Mouse (Mus musculus) myocyte (in vitro differentiated cells): Measurements from ENCODE around the gene Gm9964. TPM values are rescaled to one million over a fixed set of nuclear protein-coding genes. Genes with fewer than 3 reads are reported as not detected.

Experiments
- H3K27me3 ChIP-seq: one replicate; pipeline ENCODE4 v1.6.1; 2011; ENCODE audit not compliant: control insufficient read depth, insufficient read depth, insufficient read length
- H3K36me3 ChIP-seq: one replicate; pipeline ENCODE4 v1.6.1; 2011; ENCODE audit not compliant: control insufficient read depth, insufficient read depth
- H3K4me2 ChIP-seq: one replicate; pipeline ENCODE4 v1.6.1; 2011; ENCODE audit warnings: low read depth, control low read depth
- H3K4me3 ChIP-seq: one replicate; pipeline ENCODE4 v1.5.1; 2011; ENCODE audit warnings: mild to moderate bottlenecking, control low read depth, moderate library complexity
- H3K79me2 ChIP-seq: one replicate; pipeline ENCODE4 v1.6.1; 2011; ENCODE audit not compliant: control insufficient read depth, insufficient read depth
- H3ac ChIP-seq: one replicate; pipeline ENCODE4 v1.6.1; 2011; ENCODE audit not compliant: control insufficient read depth, insufficient read length
- CEBPB ChIP-seq: IDR thresholded peaks from 2 replicates; pipeline ENCODE4 v1.6.1; 2011; ENCODE audit warnings: mild to moderate bottlenecking, moderate library complexity; ENCODE audit not compliant: poor library complexity, insufficient read depth, severe bottlenecking
- E2F4 ChIP-seq: IDR thresholded peaks from one replicate; pipeline ENCODE4 v1.6.1; 2011; ENCODE audit warnings: mild to moderate bottlenecking, control low read depth, moderate library complexity; ENCODE audit not compliant: insufficient read depth
- MAX ChIP-seq: IDR thresholded peaks from one replicate; pipeline ENCODE4 v1.6.1; 2011; ENCODE audit warnings: low read depth, mild to moderate bottlenecking, control low read depth
- MYOD1 ChIP-seq, 3 experiments: IDR thresholded peaks; one replicate each; pipeline ENCODE4 v1.6.1; 2011; ENCODE audit warnings: control low read depth in 2 of 3, low read depth in 2 of 3, mild to moderate bottlenecking in 2 of 3, moderate library complexity in 1 of 3; ENCODE audit not compliant: insufficient read length in 2 of 3, control insufficient read depth in 1 of 3
- MYOG ChIP-seq, 3 experiments: IDR thresholded peaks; one replicate each; pipeline ENCODE4 v1.6.1; 2011; ENCODE audit warnings: control low read depth in 2 of 3, low read depth in 2 of 3, mild to moderate bottlenecking in 2 of 3; ENCODE audit not compliant: insufficient read length in 2 of 3, control insufficient read depth in 1 of 3, insufficient read depth in 1 of 3
- POLR2A ChIP-seq: IDR thresholded peaks from one replicate; pipeline ENCODE4 v1.6.1; 2011; ENCODE audit warnings: low read depth, mild to moderate bottlenecking, control low read depth, moderate library complexity; ENCODE audit not compliant: insufficient read length
- POLR2AphosphoS2 ChIP-seq: IDR thresholded peaks from one replicate; pipeline ENCODE4 v1.6.1; 2011; ENCODE audit warnings: low read depth, control low read depth; ENCODE audit not compliant: insufficient read length
- REST ChIP-seq: IDR thresholded peaks from one replicate; pipeline ENCODE4 v1.6.1; 2011; ENCODE audit warnings: mild to moderate bottlenecking, control low read depth, moderate library complexity; ENCODE audit not compliant: insufficient read depth, insufficient read length
- SRF ChIP-seq: IDR thresholded peaks from one replicate; pipeline ENCODE4 v1.6.1; 2011; ENCODE audit warnings: low read depth; ENCODE audit not compliant: control insufficient read depth, insufficient read length
- TCF12 ChIP-seq: IDR thresholded peaks from one replicate; pipeline ENCODE4 v1.6.1; 2011; ENCODE audit warnings: mild to moderate bottlenecking, control low read depth; ENCODE audit not compliant: poor library complexity, insufficient read depth, severe bottlenecking
- TCF3 ChIP-seq: IDR thresholded peaks from one replicate; pipeline ENCODE4 v1.6.1; 2011; ENCODE audit warnings: low read depth, control low read depth; ENCODE audit not compliant: insufficient read length
- USF1 ChIP-seq: IDR thresholded peaks from one replicate; pipeline ENCODE4 v1.6.1; 2011; ENCODE audit warnings: low read depth, mild to moderate bottlenecking, control low read depth, moderate library complexity
- polyA plus RNA-seq: library from polyadenylated mRNA; unstranded; fragments of >200 nt; fragmentation: generic; extraction: Trizol; gene quantifications from one replicate; pipeline ENCODE4 v1.2.1, GENCODE M21; 2012; ENCODE audit warnings: missing spikeins

The Gm9964 gene
- not detected for polyA plus RNA-seq

DNA sequence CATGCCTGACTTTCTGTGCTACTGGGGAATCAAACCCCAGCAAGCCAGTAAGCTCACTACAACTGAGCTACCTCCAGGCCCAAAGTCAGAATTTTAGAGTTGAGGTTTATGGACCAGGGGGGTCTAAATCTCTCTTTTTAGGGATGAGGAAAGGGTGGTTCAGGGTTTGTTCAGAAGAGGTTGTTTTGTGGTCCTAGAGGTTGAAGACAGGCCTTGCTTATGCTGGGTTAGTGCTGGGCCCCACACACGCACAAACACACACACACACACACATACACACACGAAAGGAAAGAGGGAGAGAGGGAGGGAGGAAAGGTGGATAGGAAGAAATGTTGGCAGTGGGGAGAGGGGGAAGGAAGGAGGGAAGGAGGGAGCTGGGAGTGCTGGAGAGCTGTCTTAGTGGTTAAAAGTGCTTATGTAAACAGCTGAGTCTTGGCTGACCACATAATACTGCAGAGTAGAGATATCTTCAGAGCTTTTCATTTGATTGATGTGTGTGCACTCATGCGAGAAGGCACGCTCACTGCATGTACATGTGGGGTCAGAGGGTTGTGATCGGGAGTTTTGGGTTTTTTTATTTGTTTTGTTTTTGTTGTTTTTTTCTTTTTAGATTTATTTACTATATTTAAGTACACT lies at the start of gene Gm9964:
Gene Gm9964, minus strand, starts transcription at position 51 of the 636 bp plus-strand sequence.
- no peak for TF ChIP-seq MAX
- no peak for TF ChIP-seq E2F4
- no peak for TF ChIP-seq CEBPB
- no peak for TF ChIP-seq TCF12
- TF ChIP-seq USF1, result no peak
- no peak for TF ChIP-seq POLR2A
- TF ChIP-seq POLR2AphosphoS2, result no peak
- TF ChIP-seq MYOD1 (IDR thresholded peaks at IDR 0.05; ENCODE audit: control insufficient read depth in 1 of 3, insufficient read length in 2 of 3, low read depth in 2 of 3), result no peak
- no peak for TF ChIP-seq REST
- TF ChIP-seq MYOG (IDR thresholded peaks at IDR 0.05; ENCODE audit: control insufficient read depth in 1 of 3, insufficient read depth in 1 of 3, insufficient read length in 2 of 3, low read depth in 2 of 3), result no peak
- TF ChIP-seq SRF, result no peak
- TF ChIP-seq TCF3, result no peak
- Histone ChIP-seq H3K27me3 (no peaks in the 10 kb centered on the region), H3K36me3 (no peaks in the 10 kb centered on the region), H3K4me2 (no peak within 1 kb of the TSS), H3ac (no peak within 1 kb of the TSS), H3K4me3 (no peak within 1 kb of the TSS), H3K79me2 (no peaks in the 10 kb centered on the region)

DNA sequence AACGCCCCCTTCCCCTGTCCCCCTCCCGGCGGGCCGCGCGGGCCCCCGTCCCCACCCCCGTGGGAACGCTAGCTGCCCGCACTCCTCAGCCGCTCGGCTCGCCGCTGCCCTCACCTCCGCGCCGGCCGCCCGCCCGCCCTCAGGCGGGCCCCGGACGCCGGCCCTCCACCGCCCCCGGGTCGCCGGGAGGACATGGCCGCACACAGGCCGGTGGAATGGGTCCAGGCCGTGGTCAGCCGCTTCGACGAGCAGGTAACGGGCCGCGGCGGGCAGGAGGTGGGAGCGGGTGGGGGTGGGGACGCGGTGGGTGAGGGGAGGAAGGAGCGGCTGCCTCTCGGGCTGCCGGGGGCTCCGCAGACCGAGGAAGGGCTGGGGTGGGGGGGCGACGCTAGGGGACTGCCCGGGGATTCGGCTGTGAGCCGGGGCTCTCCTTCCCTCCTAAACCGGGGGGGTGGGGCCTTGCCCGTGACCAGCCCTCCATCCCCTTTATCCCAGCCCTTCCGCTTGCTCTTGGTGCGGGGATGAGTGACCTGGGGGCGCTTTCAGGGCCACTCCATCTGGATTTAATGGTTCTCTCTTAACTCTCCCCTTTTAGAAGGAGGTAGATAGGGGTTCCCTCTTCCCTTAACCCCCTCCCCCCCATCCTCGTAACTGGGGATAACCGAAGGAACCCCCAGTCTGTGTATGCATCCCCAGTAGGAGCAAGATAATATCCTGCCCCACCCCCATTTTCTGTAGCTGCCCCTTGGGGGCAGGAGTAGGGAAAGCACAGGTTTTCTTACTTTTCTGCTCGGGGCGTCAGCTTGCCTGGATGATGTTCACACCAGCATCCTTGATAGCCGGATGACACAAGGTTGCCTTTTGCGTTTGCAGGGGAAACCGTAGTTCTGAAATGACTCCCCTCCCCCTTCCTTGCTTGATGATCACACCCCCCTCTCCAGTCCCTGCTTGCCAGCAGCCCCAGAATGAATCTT lies 43.4 kb upstream of the Gm9964 start:
- peaks cover 43% of the 10 kb centered on the region for H3K79me2 ChIP-seq
- no peaks in the 10 kb centered on the region for H3K27me3 ChIP-seq
- H3K4me3 ChIP-seq, result peak overlapping the region; percentile 39
- peak overlapping the region; percentile 85 for H3K4me2 ChIP-seq
- peak overlapping the region; percentile 63 for H3ac ChIP-seq
- peaks cover under 1% of the 10 kb centered on the region for H3K36me3 ChIP-seq
- no peak for TF ChIP-seq MAX
- no peak for TF ChIP-seq USF1
- no peak for TF ChIP-seq REST
- no peak for TF ChIP-seq TCF12
- no peak for TF ChIP-seq POLR2AphosphoS2
- no peak for TF ChIP-seq TCF3
- TF ChIP-seq SRF, result no peak

DNA sequence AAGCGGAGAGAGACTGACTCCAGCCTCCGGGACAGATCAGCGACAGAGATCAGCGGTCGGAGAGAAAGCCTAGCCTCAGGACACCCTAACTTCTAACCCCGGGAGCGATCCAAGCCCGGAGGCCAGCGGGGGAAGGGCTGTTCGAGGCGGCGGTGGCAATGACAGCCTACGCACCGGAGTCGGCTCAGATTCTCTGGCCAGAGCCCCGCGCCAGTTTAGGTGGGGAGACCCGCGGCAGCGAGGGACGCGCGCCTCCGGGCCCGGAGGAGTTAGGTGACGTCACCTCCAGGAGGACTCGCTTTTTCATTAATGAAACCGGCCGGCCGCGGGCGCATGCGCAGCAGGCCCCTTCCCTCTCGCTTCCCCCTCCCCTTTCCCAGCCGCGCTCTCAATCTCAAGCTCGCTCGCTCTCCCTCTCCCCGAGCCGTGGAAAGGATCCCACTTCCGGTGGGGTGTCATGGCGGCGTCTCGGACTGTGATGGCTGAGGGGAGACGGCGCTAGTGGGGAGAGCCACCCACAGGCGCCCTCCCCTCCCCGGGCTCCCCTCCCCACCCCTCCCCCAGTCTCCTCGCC lies 42.6 kb upstream of the Gm9964 start, which contains the start of gene Nf1:
Gene Nf1, plus strand, starts transcription at position 460 of the 574 bp plus-strand sequence.
- H3K4me3 ChIP-seq, result peak within 1 kb of the TSS; percentile 39
- H3K79me2 ChIP-seq, result peaks cover 36% of the 10 kb centered on the region
- H3K4me2 ChIP-seq, result peak within 1 kb of the TSS; percentile 85
- peak within 1 kb of the TSS; percentile 63 for H3ac ChIP-seq
- no peaks in the 10 kb centered on the region for H3K36me3 ChIP-seq
- H3K27me3 ChIP-seq, result no peaks in the 10 kb centered on the region
- no peak for TF ChIP-seq CEBPB
- no peak for TF ChIP-seq REST
- peak; percentile 71 for TF ChIP-seq POLR2A
- no peak for TF ChIP-seq MAX
- TF ChIP-seq POLR2AphosphoS2, result peak; percentile 86
- no peak for TF ChIP-seq TCF3
- TF ChIP-seq SRF, result no peak
- no peak for TF ChIP-seq TCF12
- TF ChIP-seq E2F4, result no peak
- TF ChIP-seq MYOD1 (IDR thresholded peaks at IDR 0.05; ENCODE audit: control insufficient read depth in 1 of 3, insufficient read length in 2 of 3, low read depth in 2 of 3), result peak in 1 of 3 experiments; percentile 19
- TF ChIP-seq MYOG (IDR thresholded peaks at IDR 0.05; ENCODE audit: control insufficient read depth in 1 of 3, insufficient read depth in 1 of 3, insufficient read length in 2 of 3, low read depth in 2 of 3), result peak in 1 of 3 experiments; percentile 3
- no peak for TF ChIP-seq USF1

DNA sequence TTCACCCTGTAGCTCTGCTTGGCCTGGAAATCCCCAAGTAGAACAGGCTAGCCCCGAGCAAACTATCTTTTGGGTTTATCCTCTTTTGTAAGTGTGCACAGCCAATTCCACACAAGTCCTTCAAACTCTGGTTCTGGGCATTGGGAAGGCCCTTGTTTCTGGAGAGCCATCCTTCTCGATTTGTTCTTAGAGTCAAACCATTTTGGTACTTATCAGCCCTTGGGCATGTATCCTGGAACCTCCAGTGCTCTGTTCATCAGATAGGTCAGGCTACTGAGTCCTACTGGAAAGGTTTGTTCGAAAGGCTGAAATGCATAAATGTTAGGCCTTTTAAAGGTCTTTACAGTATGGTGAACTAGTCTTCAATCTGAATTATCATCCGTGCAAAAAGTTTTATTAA lies 41.9 kb upstream of the Gm9964 start:
- no peak for TF ChIP-seq USF1
- no peak for TF ChIP-seq TCF12
- no peak for TF ChIP-seq CEBPB
- no peak for TF ChIP-seq POLR2A
- no peak for TF ChIP-seq E2F4
- TF ChIP-seq MYOG (IDR thresholded peaks at IDR 0.05; ENCODE audit: control insufficient read depth in 1 of 3, insufficient read depth in 1 of 3, insufficient read length in 2 of 3, low read depth in 2 of 3), result no peak
- no peak for TF ChIP-seq REST
- no peak for TF ChIP-seq TCF3
- no peak for TF ChIP-seq MAX
- TF ChIP-seq POLR2AphosphoS2, result no peak
- H3K27me3 ChIP-seq, result no peaks in the 10 kb centered on the region
- peak overlapping the region; percentile 84 for H3K4me2 ChIP-seq

More for the DNA sequence above, 41.9 kb upstream of the Gm9964 start:
- H3K36me3 ChIP-seq, result no peaks in the 10 kb centered on the region
- peaks cover 32% of the 10 kb centered on the region for H3K79me2 ChIP-seq
- H3ac ChIP-seq, result no peak overlapping the region
- H3K4me3 ChIP-seq, result peak overlapping the region; percentile 39
